Mouse (Mus musculus) CH12.LX (cell line): ENCODE measurements around the gene Rac1. TPM values are rescaled to one million over a fixed set of nuclear protein-coding genes. Genes with fewer than 3 reads are reported as not detected.

Experiments
- DNase-seq: peaks from one replicate; pipeline ENCODE4 v3.0.0-alpha.2; 2013; ENCODE audit errors: extremely low read depth
- H3K27ac ChIP-seq: 2 replicates; pipeline ENCODE4 v1.5.1; 2012; ENCODE audit warnings: low read depth, mild to moderate bottlenecking, control low read depth, moderate library complexity; ENCODE audit not compliant: insufficient read depth
- H3K27me3 ChIP-seq: replicated peaks from 2 replicates; pipeline ENCODE3; 2012; ENCODE audit warnings: inconsistent platforms
- H3K36me3 ChIP-seq, 2 experiments: replicated peaks in 1 of 2; 2 replicates each; pipeline versions ENCODE3 to v1.6.1; 2012; ENCODE audit warnings: inconsistent platforms in 1 of 2, low read length in 1 of 2, mild to moderate bottlenecking in 1 of 2, mixed read lengths in 1 of 2, moderate library complexity in 1 of 2; ENCODE audit not compliant: control insufficient read depth in 1 of 2, insufficient read depth in 1 of 2
- H3K4me1 ChIP-seq, 2 experiments: 2 replicates each; pipeline ENCODE4 v1.6.1; 2012; ENCODE audit warnings: inconsistent platforms in 1 of 2, moderate library complexity in 1 of 2; ENCODE audit not compliant: insufficient read depth in 2 of 2, control insufficient read depth in 1 of 2
- H3K4me2 ChIP-seq: 2 replicates; pipeline ENCODE4 v1.6.1; 2012; ENCODE audit warnings: low read depth, mild to moderate bottlenecking, control low read depth; ENCODE audit not compliant: poor library complexity, insufficient read depth, severe bottlenecking
- H3K4me3 ChIP-seq, 3 experiments: fragments of 150-350 bp in 1 of 3; sonication (generic) in 1 of 3; replicated peaks in 1 of 3; 2 replicates each; pipeline versions ENCODE3 to v1.5.1; 2011 to 2012; ENCODE audit warnings: low read depth in 2 of 3, low read length in 2 of 3, mild to moderate bottlenecking in 2 of 3, moderate library complexity in 2 of 3, control low read depth in 1 of 3, improper control_type of control experiment in 1 of 3, inconsistent platforms in 1 of 3, mixed read lengths in 1 of 3; ENCODE audit not compliant: poor library complexity in 1 of 3
- H3K79me2 ChIP-seq: replicated peaks from 2 replicates; pipeline ENCODE4 v1.6.1; 2012; ENCODE audit warnings: mild to moderate bottlenecking, moderate library complexity; ENCODE audit not compliant: control insufficient read depth, poor library complexity, insufficient read depth, severe bottlenecking; ENCODE audit errors: extremely low read depth
- H3K9ac ChIP-seq: 2 replicates; pipeline ENCODE4 v1.6.1; 2012; ENCODE audit warnings: low read depth, mild to moderate bottlenecking, control low read depth, moderate library complexity; ENCODE audit not compliant: insufficient read depth
- H3K9me3 ChIP-seq: replicated peaks from 2 replicates; pipeline ENCODE3; 2012; ENCODE audit warnings: low read length, inconsistent platforms, mixed read lengths
- BHLHE40 ChIP-seq: IDR thresholded peaks from 2 replicates; pipeline ENCODE4 v1.6.1; 2011; ENCODE audit warnings: mild to moderate bottlenecking, low read depth, low read length, improper control_type of control experiment
- CHD2 ChIP-seq: IDR thresholded peaks from 2 replicates; pipeline ENCODE4 v1.6.1; 2011; ENCODE audit warnings: low read length, improper control_type of control experiment
- E2F4 ChIP-seq: IDR thresholded peaks from 2 replicates; pipeline ENCODE4 v1.6.1; 2011; ENCODE audit warnings: low read depth, low read length, improper control_type of control experiment; ENCODE audit not compliant: insufficient replicate concordance
- EP300 ChIP-seq: IDR thresholded peaks from 2 replicates; pipeline ENCODE4 v1.6.1; 2011; ENCODE audit warnings: low read length, improper control_type of control experiment
- GABPA ChIP-seq: IDR thresholded peaks from 2 replicates; pipeline ENCODE4 v1.6.1; 2012; ENCODE audit warnings: low read depth, low read length, improper control_type of control experiment, inconsistent platforms; ENCODE audit not compliant: insufficient replicate concordance
- HCFC1 ChIP-seq: IDR thresholded peaks from 2 replicates; pipeline ENCODE4 v1.6.1; 2012; ENCODE audit warnings: low read depth, mild to moderate bottlenecking, inconsistent platforms, low read length, improper control_type of control experiment
- IRF4 ChIP-seq: IDR thresholded peaks from 2 replicates; pipeline ENCODE4 v1.6.1; 2014; ENCODE audit warnings: low read depth, mild to moderate bottlenecking, inconsistent platforms, low read length, improper control_type of control experiment
- MAFK ChIP-seq: IDR thresholded peaks from 2 replicates; pipeline ENCODE4 v1.6.1; 2011; ENCODE audit warnings: low read length, improper control_type of control experiment; ENCODE audit not compliant: insufficient replicate concordance
- MEF2A ChIP-seq: IDR thresholded peaks from 2 replicates; pipeline ENCODE4 v1.6.1; 2014; ENCODE audit warnings: low read depth, mild to moderate bottlenecking, inconsistent platforms, low read length, improper control_type of control experiment, borderline replicate concordance
- MYC ChIP-seq: IDR thresholded peaks from 2 replicates; pipeline ENCODE4 v1.6.1; 2011; ENCODE audit warnings: low read depth, mild to moderate bottlenecking, improper control_type of control experiment, low read length
- POLR2AphosphoS2 ChIP-seq: IDR thresholded peaks from 2 replicates; pipeline ENCODE4 v1.6.1; 2011; ENCODE audit warnings: low read depth, low read length, improper control_type of control experiment
- RCOR1 ChIP-seq: conservative IDR thresholded peaks from 2 replicates; pipeline ENCODE4 v1.6.1; 2012; ENCODE audit warnings: low read depth, mild to moderate bottlenecking, inconsistent platforms, low read length, improper control_type of control experiment
- SIN3A ChIP-seq: IDR thresholded peaks from 2 replicates; pipeline ENCODE4 v1.6.1; 2012; ENCODE audit warnings: low read length, improper control_type of control experiment, inconsistent platforms
- SMC3 ChIP-seq: IDR thresholded peaks from 2 replicates; pipeline ENCODE4 v1.6.1; 2011; ENCODE audit warnings: low read depth, low read length, improper control_type of control experiment
- TBP ChIP-seq: conservative IDR thresholded peaks from 2 replicates; pipeline ENCODE4 v1.6.1; 2011; ENCODE audit warnings: low read depth, low read length, improper control_type of control experiment
- TCF12 ChIP-seq: IDR thresholded peaks from 2 replicates; pipeline ENCODE4 v1.6.1; 2014; ENCODE audit warnings: low read depth, mild to moderate bottlenecking, inconsistent platforms, low read length, improper control_type of control experiment
- UBTF ChIP-seq: IDR thresholded peaks from 2 replicates; pipeline ENCODE4 v1.6.1; 2012; ENCODE audit warnings: low read depth, mild to moderate bottlenecking, inconsistent platforms, low read length, improper control_type of control experiment, moderate library complexity
- USF1 ChIP-seq: IDR thresholded peaks from 2 replicates; pipeline ENCODE4 v1.6.1; 2014; ENCODE audit warnings: low read depth, mild to moderate bottlenecking, inconsistent platforms, low read length, improper control_type of control experiment
- USF2 ChIP-seq: conservative IDR thresholded peaks from 2 replicates; pipeline ENCODE4 v1.6.1; 2011; ENCODE audit warnings: low read depth, low read length, improper control_type of control experiment
- ZC3H11A ChIP-seq: IDR thresholded peaks from 2 replicates; pipeline ENCODE4 v1.6.1; 2012; ENCODE audit warnings: low read depth, mild to moderate bottlenecking, inconsistent platforms, low read length, improper control_type of control experiment
- ZNF384 ChIP-seq: IDR thresholded peaks from 2 replicates; pipeline ENCODE4 v1.6.1; 2012; ENCODE audit warnings: low read depth, low read length, improper control_type of control experiment, inconsistent platforms
- dilution Hi-C: fragments of 300-500 bp; cut with MboI; formaldehyde crosslinking; loops from 2 replicates; pipeline ENCODE4 v1.14.3; 2020; ENCODE audit warnings: low sequenced_read_pairs; ENCODE audit not compliant: extremely low pct_unique_long_range_greater_than_20kb, extremely low pct_ligation_motif_present
- in situ Hi-C: fragments of 300-500 bp; cut with MboI; formaldehyde crosslinking; loops from 3 replicates; pipeline ENCODE4 v1.14.3; 2019; ENCODE audit warnings: low sequenced_read_pairs, low pct_ligation_motif_present, low pct_unique_long_range_greater_than_20kb, mixed read lengths
- polyA plus RNA-seq: library from polyadenylated mRNA; unstranded; fragments of >175 nt; gene quantifications from 2 replicates; pipeline ENCODE4 v1.2.1, GENCODE M21; 2012; ENCODE audit warnings: low read depth; ENCODE audit not compliant: insufficient read length
- total RNA-seq, 2 experiments: library from RNA; depleted of rRNA; stranded (reverse); fragments of 300-350 nt in 1 of 2; fragments of >200 nt in 1 of 2; gene quantifications; 2 replicates each; pipeline ENCODE4 v1.2.3; 2012 to 2014

Gene Rac1
- total and polyA plus RNA-seq, 3 experiments: 138 to 222 (median 199) TPM

GRCm38 (mm10) chr5:143517436-143517835 is 10.4 kb downstream of the Rac1 start:
- H3K9me3 ChIP-seq: no peaks in the 10 kb centered on the region
- H3K79me2 ChIP-seq: peaks cover 62% of the 10 kb centered on the region
- H3K4me2 ChIP-seq: no peak overlapping the region
- no peak overlapping the region for H3K4me3 ChIP-seq
- peaks cover 3 to 21% of the 10 kb centered on the region in 2 experiments; a peak in 3 of 4 replicates for H3K4me1 ChIP-seq
- dilution Hi-C loops (no loop called here), in situ Hi-C loops (no loop called here)
- no peaks in the 10 kb centered on the region for H3K27me3 ChIP-seq
- no peak overlapping the region for H3K9ac ChIP-seq
- no peak for DNase-seq
- no peak overlapping the region for H3K27ac ChIP-seq
- TF ChIP-seq MYC (no peak), SIN3A (no peak), BHLHE40 (no peak), IRF4 (no peak), RCOR1 (no peak), E2F4 (no peak), SMC3 (no peak), POLR2AphosphoS2 (no peak), TBP (no peak)
- H3K36me3 ChIP-seq: peaks cover 47 to 85% of the 10 kb centered on the region in 2 experiments

- dilution Hi-C loops: no loop called here
- in situ Hi-C loops: no loop called here
These were observed 10.8 kb downstream of the Rac1 start for GRCm38 (mm10) chr5:143517005-143517404.

More at GRCm38 (mm10) chr5:143517005-143517404, 10.8 kb downstream of the Rac1 start:
- H3K4me2 ChIP-seq: no peak overlapping the region
- H3K27ac ChIP-seq: no peak overlapping the region
- TF ChIP-seq TCF12 (no peak), SIN3A (no peak), MAFK (no peak), ZC3H11A (no peak), MEF2A (no peak), HCFC1 (no peak), GABPA (no peak), EP300 (no peak), IRF4 (no peak), UBTF (no peak), USF1 (no peak), E2F4 (no peak), CHD2 (no peak), USF2 (no peak), ZNF384 (no peak), TBP (no peak), SMC3 (no peak)
- TF ChIP-seq, all 38 proteins: peak for 0
- Histone ChIP-seq H3K4me1 (peaks cover 3 to 21% of the 10 kb centered on the region in 2 experiments; a peak in 3 of 4 replicates), H3K9ac (no peak overlapping the region), H3K36me3 (peaks cover 51 to 85% of the 10 kb centered on the region in 2 experiments), H3K9me3 (no peaks in the 10 kb centered on the region), H3K79me2 (peaks cover 62% of the 10 kb centered on the region), H3K4me3 (no peak overlapping the region), H3K27me3 (no peaks in the 10 kb centered on the region)
- DNase-seq: no peak
